Mouse (Mus musculus) layer of hippocampus, postnatal 25 days (tissue): Measurements from ENCODE around the gene Olfr522. TPM values are rescaled to one million over a fixed set of nuclear protein-coding genes. Genes with fewer than 3 reads are reported as not detected.
"Not testable (repeated sequence)": the region's sequence is repeated elsewhere in the genome, so short reads cannot be mapped to it uniquely, and the experiment has no call there.

Source experiments
- DNase-seq, 2 experiments: peaks; one replicate each; pipeline ENCODE4 v3.0.0; 2022; ENCODE audit warnings: mixed read lengths in 2 of 2, low spot score in 1 of 2; ENCODE audit errors: extremely low spot score in 1 of 2
- total RNA-seq, 2 experiments: library from RNA; stranded (reverse); gene quantifications; 2 replicates each; pipeline ENCODE4 v1.2.3; 2021

Olfr522 gene
- total RNA-seq, 2 experiments from 2014 or later = not detected

DNA sequence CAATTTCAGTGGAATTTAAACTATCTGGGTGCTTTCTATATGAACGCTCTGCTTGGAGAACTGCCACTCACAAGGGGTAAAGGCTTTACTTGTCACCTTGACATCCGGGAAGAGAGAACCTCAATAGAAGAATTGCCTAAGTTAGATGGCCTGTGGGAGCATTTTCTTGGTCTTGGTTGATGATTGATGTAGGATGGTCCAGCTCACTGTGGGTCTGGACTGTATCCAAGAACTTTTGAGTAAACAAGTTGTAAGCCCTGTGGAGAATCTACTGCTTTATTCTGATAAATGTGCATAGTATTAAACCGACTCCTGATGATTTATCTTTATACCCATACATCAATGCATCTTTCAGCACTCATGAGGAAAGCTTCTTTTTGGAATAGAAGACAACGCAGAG lies 4.8 kb upstream of the Olfr522 start:
- DNase-seq = no peak

DNA sequence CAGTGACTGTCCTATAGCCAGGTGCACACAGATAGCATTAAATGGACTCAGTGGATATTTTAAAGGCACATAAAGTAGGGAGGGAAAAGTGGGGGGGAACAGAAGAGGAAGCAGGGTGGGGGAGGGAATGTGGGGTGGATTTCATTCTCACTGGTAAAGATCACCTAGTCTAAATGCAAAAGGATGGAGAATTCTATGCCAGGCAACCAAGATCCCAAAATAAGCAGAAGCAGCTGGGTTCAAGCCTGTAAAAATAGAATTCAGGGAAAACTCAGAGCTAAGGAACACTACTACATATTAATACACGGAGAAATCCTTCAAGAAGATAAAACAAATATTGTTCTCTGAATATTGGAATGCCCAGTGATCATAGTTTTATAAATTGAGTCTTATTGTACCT lies 3.4 kb upstream of the Olfr522 start:
- DNase-seq = no peak

DNA sequence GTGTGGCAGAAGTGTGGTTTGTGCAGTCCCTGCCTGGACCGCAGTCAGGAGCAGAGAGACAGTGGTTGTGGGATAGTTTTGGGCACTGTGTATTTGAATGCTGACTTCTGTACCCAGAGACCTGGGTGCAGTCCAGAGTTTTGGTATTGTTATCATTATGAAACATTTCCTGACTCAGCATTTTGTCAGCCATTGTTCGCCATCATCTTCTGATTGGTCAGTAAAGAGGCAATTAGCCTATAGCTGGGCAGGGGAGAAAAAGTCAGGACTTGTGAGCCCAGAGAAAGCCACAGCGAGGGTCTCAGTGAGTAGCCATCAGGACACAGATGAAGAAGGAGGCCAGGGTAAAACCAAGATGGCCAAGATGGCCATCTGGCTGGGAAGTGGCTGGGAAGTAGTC lies 4.2 kb downstream of the Olfr522 start:
- DNase-seq = no peak

DNA sequence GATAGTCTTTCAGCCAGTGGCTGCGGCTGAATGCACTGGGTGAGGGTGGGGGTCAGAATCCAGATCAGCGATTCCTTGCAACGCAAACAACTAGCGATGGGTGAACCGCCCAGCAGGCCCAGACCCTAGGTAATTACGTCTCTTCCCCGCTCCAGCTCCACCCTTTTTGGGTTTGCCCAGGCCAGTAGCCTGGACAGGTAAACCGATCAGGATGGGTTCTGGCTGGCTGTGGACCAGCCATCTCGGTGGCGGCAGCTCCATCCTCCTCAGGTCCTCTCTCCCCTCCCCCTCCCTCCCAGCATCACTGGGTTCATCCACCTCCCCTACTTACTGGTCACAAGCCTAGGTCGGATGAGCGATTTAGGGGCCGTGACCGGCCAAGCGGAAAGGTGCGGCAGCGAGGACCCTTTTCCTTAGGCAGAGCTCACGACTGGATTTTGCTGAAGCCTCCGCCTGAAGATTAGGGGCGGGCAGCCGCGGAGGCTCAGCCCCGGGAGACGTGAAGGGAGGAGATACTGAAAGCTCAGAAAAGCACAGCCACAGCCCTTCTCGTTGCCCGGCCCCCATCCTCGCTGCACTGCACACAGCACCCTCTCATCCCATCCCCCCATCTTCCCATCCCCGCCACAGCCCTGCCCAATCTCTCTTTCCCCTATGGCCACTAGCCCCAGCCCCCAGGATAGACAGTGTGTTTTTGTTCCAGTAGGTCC lies 10.2 kb downstream of the Olfr522 start, which contains the start of gene Sprn:
Gene Sprn, minus strand, starts transcription at position 660 of the 710 bp plus-strand sequence.
- DNase-seq = peak; percentile 61

DNA sequence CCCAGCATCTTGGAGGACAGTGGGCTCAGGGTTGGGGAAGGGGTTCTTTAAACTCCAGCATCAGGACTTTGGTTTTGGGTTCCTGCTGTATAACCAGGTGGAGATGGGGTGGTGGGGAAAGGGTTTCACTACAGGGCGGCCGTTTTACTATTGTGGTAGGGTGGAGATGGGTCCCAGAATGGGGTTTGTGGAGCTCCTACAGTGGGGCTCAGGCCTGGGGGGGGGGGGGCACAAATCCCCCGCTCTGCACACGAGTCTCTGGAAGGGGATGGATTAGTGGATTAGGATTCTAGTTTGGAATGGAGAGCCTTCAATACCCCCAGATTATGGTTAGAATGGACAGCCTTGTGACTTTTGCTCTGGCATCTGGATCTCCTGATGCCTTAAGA lies 10.7 kb downstream of the Olfr522 start:
- DNase-seq = no peak

DNA sequence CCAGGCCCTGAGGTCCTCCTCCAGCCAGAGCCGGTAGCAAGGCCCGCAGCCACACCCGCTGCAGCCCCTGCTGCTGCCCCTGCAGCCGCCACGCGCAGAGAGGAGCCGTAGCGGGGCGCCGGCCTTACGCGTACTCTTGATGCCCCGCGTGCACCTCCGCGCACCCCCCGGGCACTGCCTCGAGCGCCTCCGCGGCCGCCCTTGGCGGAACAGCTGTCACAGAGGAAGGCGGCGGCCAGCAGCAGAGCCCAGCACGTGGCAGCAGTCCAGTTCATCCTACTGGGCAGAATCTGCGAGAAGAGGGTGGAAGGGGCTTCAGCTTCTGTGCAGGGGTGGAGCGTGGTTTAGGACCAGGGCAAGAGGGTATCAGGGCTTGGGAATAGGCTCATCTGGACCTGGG lies 11.2 kb downstream of the Olfr522 start:
- peak; percentile 47 to 52 for DNase-seq

DNA sequence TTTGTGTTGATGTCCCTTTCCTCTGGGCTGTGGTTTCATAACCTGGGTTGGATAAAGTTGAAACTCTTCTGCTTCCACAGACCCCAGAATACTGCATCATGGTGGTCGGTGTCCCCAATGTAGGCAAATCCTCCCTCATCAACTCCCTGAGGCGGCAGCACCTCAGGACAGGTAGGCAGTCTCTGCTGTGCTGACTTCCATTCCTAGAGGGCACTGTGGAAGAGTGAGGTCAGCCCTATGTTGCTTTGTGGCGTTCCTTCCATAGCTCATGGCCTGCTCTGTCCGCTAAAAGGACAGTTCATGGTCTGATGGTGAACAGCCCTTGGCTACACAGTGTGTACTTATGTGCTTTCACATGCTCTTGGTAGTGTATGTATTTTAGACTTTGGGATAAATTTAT lies 20.0 kb downstream of the Olfr522 start:
- DNase-seq = no peak

DNA sequence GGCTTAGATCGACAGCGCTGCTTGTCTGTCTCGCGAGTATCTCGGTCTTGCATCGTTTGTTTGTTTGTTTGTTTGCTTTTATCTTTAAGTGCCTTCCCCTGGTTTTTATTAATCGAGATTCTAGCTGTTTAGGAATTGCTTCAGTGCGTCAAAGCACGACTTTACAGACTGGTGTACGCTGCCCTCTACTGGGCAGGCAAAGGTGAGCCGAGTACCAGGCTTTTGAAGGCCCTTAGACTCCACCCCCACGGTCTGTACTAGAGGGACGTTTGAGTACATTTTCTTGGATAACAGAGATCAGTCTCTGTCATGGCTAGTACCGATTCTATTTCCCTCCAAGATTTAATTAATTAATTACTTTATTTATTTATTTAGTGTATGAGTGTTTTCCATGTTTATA lies 23.2 kb downstream of the Olfr522 start:
- DNase-seq = peak in 1 of 2 experiments; percentile 59

DNA sequence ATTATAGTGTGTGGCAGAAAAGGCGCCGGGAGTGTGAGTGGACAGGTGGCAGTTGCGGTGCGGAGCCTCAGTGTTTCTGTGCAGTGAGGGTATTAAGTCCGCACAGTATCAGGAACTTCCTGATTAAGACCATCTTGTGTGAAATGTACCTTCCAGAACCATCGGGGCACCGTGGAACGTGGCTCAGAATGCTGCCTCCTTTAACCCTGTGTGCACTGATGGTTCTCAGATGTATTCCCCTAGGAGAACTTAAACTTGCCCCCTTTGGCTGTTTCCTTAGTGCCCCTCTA lies 26.6 kb downstream of the Olfr522 start:
- no peak for DNase-seq

DNA sequence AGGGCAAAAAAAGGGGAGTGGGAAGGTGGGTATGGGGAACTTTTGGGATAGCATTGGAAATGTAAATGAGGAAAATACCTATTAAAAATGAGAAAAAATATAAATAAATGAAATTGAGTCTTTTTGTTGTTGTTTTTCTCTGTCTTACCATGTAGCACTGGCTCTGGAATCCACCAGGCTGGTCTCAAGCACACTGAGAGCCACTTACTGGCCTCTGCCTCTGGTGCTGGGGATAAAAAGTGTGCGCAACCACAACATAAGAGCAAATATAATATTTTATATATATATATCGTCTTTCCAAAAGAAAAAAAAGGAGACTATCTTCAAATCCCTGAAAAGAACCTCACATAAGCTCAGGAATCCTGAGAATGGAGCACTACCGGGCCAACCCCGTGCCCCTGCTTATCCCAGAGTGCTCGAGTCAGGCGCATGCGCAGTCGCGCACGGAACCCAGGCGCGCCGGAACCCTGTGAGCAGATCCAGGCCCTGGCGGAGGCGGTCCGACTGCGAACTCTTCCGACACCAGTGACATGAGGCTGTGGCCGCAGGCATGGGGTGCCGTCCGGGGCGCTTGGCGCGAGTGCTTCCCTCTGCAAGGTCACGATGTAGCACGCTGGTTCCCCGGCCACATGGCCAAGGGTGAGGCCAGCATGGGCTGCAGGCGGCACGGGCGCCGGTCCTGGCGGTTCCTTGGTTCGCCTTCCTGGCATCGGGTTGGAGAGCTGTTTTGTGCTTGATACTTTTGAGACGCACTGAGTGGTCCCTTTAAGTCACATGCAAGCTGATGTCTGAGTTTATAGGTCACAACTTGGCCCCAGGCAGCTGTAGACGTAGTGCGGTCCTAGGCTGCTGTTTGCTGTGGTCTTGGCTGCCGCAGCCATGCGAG lies 27.2 kb downstream of the Olfr522 start, which contains the start of gene Mtg1:
Gene Mtg1, plus strand, starts transcription at position 430 of the 886 bp plus-strand sequence.
- peak; percentile 98 to 99 for DNase-seq

DNA sequence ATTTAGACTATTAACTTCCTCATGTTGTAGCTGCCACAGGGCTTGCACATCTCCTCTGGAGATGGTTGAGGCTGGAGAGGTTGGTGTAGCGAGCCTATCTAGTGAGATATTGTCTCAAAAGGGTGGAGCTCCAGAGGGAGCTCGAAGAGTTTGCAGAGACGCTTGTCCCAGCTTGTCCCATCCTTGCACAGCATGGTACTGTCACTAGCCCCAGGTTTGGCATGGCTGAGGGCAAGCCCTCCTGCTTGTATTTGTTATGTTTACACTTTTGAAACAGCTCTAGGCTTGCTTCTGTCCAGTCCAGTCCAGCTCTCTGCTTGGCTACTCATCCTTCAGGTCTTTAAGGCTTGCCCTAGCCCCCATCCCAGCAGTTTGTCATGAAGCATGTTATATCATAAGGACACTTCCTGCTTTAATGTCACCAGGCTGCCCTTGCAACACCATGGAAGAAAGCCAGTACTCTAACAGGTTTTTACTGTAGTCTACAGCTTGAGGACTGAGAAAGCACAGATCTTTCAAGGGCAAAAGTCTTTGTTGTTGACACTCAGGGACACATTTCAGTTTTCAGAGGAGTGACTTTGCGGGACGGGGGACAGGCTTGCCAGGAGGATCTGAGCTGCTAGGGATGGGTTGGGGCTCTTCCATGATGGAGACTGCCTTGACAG lies 29.3 kb downstream of the Olfr522 start:
- DNase-seq = no peak

DNA sequence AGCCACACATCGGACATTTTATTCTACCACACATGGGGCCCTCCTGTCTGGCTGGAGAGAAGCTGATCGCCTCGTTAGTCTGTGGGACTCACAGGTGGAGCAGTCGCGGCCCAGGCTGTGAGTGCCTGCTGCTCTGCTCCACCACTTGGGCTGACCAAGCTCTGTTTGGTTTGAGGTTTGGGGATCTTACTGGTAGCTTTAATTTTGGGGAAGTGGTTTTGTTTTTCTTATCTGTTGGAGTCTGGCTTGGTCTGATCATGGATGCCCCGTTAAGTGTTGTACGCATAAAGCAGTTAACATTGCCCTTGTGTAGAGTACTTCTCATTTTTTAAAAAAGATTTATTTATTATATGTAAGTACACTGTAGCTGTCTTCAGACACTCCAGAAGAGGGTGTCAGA lies 30.5 kb downstream of the Olfr522 start:
- DNase-seq = not testable (repeated sequence)

DNA sequence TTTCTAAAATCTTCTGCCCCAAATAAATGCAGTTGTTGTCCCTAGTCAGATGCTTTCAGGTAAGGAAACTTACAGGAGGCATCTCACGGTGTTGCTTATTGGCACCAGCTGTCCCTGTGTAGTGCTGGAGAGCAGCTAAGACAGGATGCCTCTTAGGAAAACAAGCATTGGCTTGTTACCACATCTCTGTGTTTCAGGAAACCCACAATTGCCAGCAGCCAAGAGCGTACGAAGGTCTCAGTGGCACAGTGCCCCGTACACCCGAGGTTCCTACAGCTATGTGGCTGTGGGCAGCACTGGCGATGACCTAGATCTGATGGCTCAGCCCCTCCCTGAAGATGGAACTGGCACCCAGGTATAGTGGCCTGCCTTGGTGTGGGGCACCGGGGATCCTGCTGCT lies 32.4 kb downstream of the Olfr522 start:
- DNase-seq = not testable (repeated sequence)

DNA sequence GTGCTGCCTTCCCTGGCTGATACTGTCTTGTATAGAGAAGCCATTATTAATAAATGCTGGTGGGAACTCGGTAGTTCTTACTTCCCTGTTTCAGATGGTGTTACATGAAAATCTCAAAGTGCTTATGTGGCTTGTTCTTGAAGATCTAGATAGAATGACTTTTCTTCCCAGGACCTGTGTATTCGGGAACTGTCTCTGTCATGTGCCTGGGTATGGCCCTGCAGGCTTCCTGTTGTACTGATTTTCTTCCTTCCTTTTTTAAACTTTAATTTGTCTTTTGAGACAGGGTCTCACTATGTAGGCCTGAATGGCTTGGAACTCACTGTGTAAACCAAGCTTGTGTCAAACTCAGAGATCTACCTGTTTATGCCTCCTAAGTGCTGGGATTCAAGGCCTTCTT lies 36.7 kb downstream of the Olfr522 start:
- DNase-seq = no peak

DNA sequence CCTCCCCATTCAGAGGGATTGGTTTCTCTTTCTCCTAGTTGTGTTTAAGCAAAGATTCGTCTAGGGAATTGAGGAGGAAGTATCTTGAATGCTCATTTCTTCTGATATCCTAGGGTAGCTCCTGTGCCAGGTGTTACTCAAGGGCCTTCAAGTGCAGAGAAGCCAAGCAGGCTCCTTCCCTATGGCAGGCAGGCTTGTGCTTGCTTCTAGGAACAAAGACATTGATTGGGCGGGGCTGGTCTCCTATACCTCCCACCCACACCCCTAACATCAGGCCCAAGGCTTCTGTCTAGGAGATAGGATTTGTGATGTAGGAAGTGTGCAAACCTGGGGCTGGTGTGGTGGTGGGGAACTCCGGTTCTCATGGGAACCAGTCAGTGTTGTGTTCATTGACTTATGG lies 37.6 kb downstream of the Olfr522 start:
- DNase-seq = no peak

DNA sequence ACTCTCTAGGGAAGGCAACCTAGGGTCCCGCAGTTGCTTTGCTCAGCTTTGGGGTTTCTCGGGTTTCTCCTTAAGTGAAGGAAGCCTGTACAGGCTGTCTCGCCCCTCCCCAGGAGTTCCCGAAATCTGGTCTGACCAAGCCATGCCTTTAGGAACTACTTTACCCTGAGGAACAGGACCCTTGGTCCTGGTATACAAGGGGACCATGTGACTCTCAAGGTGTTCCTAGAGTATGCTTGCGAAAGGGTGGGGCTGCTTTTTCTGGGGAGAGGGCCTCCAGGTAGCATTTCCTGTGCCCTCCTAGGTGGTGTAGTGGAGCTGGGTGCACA lies 38.6 kb downstream of the Olfr522 start:
- no peak for DNase-seq

DNA sequence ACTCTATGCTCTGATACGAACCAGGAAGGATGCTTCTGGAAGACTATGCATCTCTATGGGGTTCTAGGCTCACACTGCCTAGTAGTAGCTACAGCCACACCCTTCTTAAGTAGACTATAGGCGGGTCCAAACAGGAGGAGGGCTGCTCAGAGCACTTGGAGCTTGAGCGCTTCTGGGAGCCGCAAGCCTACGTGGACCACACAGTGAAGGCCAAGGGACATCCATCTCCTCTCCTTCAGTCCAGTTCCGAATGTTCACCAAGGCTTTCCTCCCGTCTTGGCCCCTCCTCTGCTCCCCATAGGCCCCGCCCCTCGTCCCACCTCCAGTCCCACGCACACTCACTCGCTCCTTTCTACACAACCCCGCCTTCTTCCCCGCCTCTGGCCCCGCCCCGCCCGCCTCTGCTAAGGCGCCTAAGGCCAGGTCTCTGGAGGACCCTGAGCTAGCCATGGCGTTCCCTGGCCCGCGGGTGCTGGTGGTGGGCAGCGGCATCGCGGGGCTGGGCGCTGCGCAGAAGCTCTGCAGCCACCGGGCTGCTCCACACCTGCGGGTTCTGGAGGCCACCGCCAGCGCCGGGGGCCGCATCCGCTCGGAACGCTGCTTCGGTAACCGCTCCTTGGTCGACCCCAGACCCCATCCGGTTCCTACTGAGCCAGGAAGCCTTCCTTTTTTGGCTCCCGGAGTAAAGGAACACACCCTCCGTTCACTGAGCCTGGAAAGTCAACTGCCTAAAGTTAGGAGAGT lies 39.1 kb downstream of the Olfr522 start:
- peak; percentile 60 to 71 for DNase-seq

DNA sequence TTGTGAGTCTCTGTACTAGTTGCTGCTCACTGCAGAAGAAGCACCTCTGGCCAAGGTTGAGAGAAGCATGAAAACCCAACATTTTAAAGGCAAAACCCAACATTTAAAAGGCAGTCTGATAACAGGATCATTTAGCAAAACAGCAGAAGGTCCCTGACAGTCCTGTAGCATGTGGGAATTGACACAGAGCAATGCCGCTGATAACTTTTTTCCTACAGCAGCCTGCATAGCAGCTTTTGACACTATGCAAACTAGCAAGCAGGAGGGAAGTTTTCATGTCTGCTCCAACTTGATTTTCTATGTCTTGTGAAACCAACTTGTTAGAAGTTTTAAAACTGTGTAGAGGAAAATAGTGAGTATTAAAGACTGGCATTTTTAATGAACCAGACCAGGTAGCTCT lies 40.2 kb downstream of the Olfr522 start:
- DNase-seq = no peak

DNA sequence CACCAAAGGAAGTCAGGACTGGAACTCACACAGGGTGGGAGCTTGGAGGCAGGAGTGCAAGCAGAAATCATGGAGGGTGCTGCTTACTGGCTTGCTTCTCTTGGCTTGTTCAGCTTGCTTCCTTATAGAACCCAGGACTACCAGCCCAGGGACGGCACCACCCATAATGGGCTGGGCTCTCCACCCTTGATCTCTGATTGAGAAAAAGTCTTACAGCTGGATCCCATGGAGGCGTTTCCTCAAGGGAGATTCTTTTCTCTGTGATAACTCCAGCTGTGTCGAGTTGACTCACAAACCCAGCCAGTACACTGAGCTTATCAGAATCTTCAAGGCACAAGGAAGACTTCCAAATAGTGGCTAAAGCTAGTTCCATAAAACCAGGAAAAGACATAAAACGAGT lies 41.8 kb downstream of the Olfr522 start:
- DNase-seq = no peak

DNA sequence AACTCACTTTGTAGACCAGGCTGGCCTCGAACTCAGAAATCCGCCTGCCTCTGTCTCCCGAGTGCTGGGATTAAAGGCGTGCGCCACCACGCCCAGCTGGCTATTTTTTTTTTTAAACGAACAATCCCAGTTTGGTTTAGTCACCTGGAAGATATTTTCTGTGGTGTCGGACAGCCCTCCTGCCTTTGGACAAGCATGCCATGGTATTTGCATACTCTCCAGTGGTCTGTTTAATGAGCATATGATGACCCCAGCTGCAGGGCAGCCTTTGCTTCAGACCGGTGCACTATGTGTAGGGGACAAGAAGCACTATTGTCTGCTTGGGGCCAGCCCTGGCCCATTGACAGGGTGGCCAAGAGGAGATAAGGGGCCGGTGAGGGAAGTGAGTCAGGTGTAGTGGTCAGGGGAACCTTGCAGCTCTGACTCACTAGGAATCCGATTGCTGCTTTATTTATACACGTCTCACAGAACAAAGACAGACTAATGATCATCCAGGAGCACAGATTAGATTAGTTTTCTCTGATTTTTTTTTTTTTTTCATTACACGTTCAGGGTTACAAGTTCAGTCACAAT lies 43.1 kb downstream of the Olfr522 start:
- DNase-seq = no peak
